Mouse (Mus musculus) neural tube, embryonic 10.5 days (tissue): Measurements from ENCODE around the gene Lrrc56.
A peak's percentile ranks its signal among the peaks of the same experiment; 100 is the strongest.

Experiments used
- DNase-seq: peaks from one replicate; pipeline ENCODE4 v3.0.0-alpha.2; 2017; ENCODE audit warnings: low spot score; ENCODE audit errors: extremely low spot score

Gene Lrrc56

GRCm38 (mm10) chr7:141193948-141194347 lies at the start of gene Lrrc56, which contains the start of gene Hras:
Gene Lrrc56 (plus strand): TSS chr7:141194157.
Gene Hras (minus strand): TSS chr7:141194005.
- DNase-seq: peak; percentile 97

GRCm38 (mm10) chr7:141144650-141145049 lies 49.3 kb upstream of the Lrrc56 start:
- DNase-seq: no peak

DNA sequence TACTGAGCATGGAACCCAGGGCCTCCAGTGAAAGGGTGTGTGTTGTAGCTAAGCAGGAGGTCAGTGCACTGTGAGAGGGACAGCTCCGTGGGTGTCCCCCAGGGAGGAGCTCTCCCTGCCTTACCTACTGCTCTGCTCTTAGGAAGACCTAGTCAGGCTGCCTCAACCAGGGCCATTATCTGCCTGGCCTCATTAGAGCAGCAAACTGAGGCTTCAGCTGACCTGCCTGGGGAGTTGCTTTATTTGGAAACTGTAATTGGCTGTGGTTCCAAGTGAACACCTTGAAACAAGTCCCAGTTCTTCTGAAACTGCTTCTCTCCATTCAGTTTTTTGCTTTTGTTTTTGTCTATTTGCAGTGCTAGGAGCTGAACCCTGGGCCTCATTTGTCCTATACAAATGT lies 48.6 kb upstream of the Lrrc56 start:
- DNase-seq: no peak

DNA sequence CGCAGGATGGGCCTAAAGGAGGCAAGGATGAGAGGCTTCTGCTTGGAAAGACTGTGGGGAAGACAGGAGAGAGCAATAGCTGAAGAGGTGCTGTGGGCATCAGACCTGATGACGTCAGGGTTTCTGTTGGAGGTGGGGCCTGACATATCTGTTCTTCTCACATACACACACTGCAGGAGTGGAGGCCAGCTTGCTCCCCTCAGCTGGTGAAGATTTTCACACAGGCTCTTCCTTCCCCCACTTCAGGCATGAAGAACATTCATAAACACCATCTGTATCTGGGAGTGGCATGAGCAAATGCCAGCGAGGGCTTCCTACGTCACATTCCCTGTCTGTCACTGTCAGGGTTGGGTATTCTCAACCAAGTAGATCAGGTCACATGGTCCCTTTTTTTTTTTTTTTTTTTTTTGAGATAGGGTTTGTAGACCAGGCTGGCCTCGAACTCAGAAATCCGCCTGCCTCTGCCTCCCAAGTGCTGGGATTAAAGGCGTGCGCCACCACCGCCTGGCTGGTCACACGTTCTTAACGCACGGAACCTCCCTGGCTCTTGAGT lies 47.8 kb upstream of the Lrrc56 start:
- no peak for DNase-seq

GRCm38 (mm10) chr7:141147044-141147443 lies 46.9 kb upstream of the Lrrc56 start:
- DNase-seq: no peak

DNA sequence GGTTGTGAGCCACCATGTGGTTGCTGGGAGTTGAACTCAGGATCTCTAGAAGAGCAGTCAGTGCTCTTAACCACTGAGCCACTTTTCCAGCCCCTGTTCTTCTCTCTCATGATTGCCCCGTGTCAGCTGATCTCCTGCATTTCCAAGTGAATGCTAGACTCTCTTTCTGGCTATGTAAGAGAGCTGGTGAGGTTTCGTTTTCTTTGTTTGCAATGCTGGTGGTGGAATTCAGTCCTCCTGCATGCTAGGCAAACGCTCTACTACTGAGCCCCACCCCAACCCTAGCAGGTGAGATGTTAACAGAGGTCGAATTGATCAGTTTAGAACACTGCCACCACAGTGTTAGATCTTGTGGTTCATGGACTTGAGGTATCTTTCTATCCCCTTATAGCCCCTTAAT lies 45.3 kb upstream of the Lrrc56 start:
- no peak for DNase-seq

- DNase-seq: no peak
These were observed 38.6 kb upstream of the Lrrc56 start for GRCm38 (mm10) chr7:141155362-141155761.

GRCm38 (mm10) chr7:141164397-141164796 lies 29.6 kb upstream of the Lrrc56 start:
- no peak for DNase-seq

- no peak for DNase-seq
These were observed 29.1 kb upstream of the Lrrc56 start for GRCm38 (mm10) chr7:141164850-141165249.

DNA sequence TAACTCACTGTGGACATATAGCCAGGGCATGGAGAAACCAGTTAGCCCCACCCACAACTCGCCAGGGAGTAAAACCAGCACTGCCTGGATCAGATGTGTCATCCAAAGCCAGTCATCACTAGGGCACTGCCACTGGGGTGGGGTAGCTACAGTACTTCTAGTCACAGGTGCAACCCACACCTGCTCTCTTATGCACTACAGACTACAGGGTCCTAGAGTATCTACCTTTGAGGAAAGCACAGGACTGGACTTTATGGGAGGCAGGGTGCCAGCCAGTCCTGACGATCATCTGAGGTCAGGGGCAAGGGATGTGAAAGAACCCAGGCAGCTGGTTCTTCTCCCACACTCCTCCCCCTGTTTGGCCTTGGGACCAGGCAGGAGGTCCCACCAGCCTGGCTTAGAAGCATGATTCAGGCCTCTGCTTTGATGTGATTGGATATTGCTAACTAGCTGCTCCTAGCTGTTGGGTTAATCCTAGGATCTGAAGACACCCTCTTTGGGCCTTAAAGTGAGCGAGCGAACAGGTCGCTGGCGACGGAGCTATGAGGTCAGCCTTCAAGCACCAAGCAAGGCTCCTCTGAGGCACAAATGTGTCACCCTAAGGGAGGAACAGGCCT lies 25.9 kb upstream of the Lrrc56 start:
- DNase-seq: peak; percentile 24

GRCm38 (mm10) chr7:141168518-141168953 lies 25.4 kb upstream of the Lrrc56 start:
- peak; percentile 26 for DNase-seq

DNA sequence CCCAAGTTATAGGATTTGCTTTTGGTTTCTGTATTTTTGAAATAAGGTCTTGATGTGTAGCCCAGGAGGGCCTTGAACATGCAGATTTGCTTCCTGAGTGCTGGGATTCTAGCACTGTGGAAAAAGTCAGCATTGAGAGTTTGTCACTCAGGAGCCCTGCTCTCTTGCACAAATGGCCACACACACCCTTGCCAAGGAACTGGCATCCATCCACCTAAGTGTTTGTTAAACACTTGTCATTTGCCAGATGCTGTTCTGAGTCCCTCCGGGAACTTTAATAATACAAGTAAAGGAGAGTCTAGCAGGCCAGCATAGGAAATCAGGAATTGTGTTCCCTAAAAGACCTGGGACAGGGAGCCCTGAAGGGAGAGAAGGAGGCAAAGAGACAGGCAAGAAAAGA lies 24.7 kb upstream of the Lrrc56 start:
- no peak for DNase-seq

DNA sequence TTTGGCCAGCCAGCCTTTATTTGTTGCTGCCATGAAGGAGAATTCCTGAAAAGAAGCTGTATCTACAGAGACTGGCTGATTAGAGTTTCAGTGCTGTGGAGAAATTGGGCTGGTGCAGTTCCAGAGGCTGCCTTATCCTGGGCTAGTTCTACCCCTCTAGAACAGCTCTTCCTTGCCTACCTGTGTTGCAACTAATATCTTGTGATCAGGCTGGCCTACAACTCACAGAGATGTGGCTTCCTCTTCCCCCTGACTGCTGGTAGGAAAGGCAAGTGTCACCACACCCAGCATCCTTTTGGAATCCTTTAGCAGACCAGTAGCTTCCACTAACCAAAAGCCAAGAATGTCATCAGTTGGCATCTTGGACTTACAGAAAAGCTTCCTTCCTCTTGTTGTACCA lies 24.1 kb upstream of the Lrrc56 start:
- DNase-seq: no peak

- peak; percentile 95 for DNase-seq
These were observed 21.6 kb upstream of the Lrrc56 start, which contains the start of gene Rnh1 for GRCm38 (mm10) chr7:141172116-141173006. Gene Rnh1 (minus strand): TSS chr7:141172857.

DNA sequence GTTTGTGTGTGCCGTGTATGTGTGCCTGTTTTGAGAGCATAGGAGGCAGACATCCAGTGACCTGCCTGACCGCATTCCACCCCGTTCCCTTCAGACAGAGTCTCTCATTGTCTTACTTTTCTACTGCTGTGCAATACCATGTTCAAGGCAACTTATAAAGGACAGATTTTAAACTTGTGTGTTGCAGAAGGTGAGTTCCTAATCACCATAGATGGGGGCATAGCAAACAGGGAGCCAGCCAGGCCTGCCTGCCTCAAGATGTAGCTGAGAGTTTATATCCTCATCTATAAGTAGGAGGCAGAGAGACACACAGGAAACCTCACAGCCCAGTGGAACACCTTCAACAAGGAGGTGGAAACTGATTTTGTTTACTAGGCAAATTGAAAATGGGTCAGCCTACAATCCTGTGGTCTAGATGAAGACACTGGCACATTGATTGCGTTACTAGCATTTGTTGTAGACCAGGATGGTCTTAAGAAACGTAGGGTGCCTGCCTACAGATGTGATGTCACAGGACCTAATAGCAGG lies 20.6 kb upstream of the Lrrc56 start:
- no peak for DNase-seq

- DNase-seq: no peak
These were observed 18.9 kb upstream of the Lrrc56 start for GRCm38 (mm10) chr7:141175068-141175467.

GRCm38 (mm10) chr7:141176173-141176572 lies 17.8 kb upstream of the Lrrc56 start:
- DNase-seq: peak; percentile 90

GRCm38 (mm10) chr7:141188194-141188593 lies 5.8 kb upstream of the Lrrc56 start:
- no peak for DNase-seq

GRCm38 (mm10) chr7:141188733-141189132 lies 5.2 kb upstream of the Lrrc56 start:
- no peak for DNase-seq

DNA sequence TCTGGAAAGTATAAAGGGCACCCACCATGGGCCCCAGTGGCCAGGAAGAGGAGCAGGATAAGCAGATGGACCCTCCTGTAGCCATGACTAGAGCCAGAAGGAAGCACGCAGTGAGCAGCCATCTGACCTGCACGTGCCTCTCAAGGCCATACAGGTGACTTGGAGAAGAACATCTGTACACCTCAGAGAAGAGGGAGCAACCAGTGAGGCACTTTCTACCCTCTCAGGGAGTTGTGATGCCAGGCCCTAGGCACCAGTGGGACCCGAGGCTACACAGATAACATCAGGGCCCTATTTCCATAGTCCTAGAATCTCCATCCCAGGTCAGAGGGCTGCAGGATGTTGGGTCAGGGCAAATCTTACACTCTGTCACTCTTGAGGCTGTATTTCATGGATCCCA lies 3.7 kb upstream of the Lrrc56 start:
- DNase-seq: no peak

GRCm38 (mm10) chr7:141191036-141191435 lies 2.9 kb upstream of the Lrrc56 start:
- DNase-seq: no peak
